Mouse (Mus musculus) G1E (cell line): ENCODE measurements around the gene Il16.

Source experiments
- CTCF ChIP-seq: IDR thresholded peaks from 2 replicates; pipeline ENCODE4 v1.5.1; 2012; ENCODE audit warnings: low read depth, low read length, inconsistent platforms, mixed read lengths
- GATA1 ChIP-seq: IDR thresholded peaks from 2 replicates; pipeline ENCODE4 v1.6.1; 2012; ENCODE audit warnings: borderline replicate concordance, low read length, inconsistent platforms, mixed read lengths
- POLR2AphosphoS5 ChIP-seq: IDR thresholded peaks from 2 replicates; pipeline ENCODE4 v1.6.1; 2012; ENCODE audit warnings: low read depth, low read length, inconsistent platforms; ENCODE audit not compliant: insufficient replicate concordance
- TAL1 ChIP-seq: conservative IDR thresholded peaks from 2 replicates; pipeline ENCODE4 v1.6.1; 2012; ENCODE audit warnings: low read depth, low read length, inconsistent platforms, mixed read lengths

DNA sequence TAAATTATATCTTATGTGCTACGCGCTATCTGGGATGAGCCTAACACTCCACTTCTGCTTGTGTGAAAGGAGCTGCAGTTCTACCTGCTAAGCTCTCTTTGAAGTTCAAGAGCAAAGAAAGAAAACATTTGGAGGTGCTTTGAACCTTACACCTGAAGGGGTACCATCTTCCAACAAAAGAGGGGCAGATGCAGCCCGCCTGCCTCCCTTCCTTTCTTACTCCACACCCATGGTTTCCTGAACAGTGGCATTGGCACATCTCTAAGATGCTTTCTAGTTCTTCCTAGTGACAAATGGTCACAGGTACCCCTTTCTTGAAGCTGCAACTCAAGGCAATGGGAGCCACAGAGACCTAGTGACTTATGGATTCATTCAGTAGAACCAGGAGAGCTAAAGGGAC is 83.8 kb downstream of the Il16 start:
- TF ChIP-seq CTCF (no peak), GATA1 (no peak), TAL1 (no peak), POLR2AphosphoS5 (no peak)
